Mouse (Mus musculus) embryonic facial prominence, embryonic 10.5 days (tissue): Measurements from ENCODE around the gene Ak1. TPM values are rescaled to one million over a fixed set of nuclear protein-coding genes. Genes with fewer than 3 reads are reported as not detected.
A peak's percentile ranks its signal among the peaks of the same experiment; 100 is the strongest.

ENCODE experiments used
- DNase-seq: peaks from one replicate; pipeline ENCODE4 v3.0.0-alpha.2; 2017; ENCODE audit warnings: low spot score
- H3K27ac ChIP-seq: fragments of 300-500 bp; sonication (generic); replicated peaks from 2 replicates; pipeline ENCODE4 v1.5.1; 2016; ENCODE audit warnings: mild to moderate bottlenecking
- H3K27me3 ChIP-seq: fragments of 300-500 bp; sonication (generic); replicated peaks from 2 replicates; pipeline ENCODE4 v1.6.1; 2016; ENCODE audit warnings: low read depth, mild to moderate bottlenecking; ENCODE audit not compliant: poor library complexity, severe bottlenecking
- H3K36me3 ChIP-seq: fragments of 300-500 bp; sonication (generic); replicated peaks from 2 replicates; pipeline ENCODE4 v1.6.1; 2016; ENCODE audit warnings: mild to moderate bottlenecking, moderate library complexity
- H3K4me1 ChIP-seq: fragments of 300-500 bp; sonication (generic); 2 replicates; pipeline ENCODE4 v1.6.1; 2016
- H3K4me3 ChIP-seq: fragments of 300-500 bp; sonication (generic); 2 replicates; pipeline ENCODE4 v1.5.1; 2016; ENCODE audit warnings: mild to moderate bottlenecking, moderate library complexity
- H3K9me3 ChIP-seq: fragments of 300-500 bp; sonication (generic); 2 replicates; pipeline ENCODE4 v1.6.1; 2016; ENCODE audit warnings: mild to moderate bottlenecking
- WGBS: fragments of 180-500 bp; shearing (Covaris S2); methylation state at CpG from one replicate; pipeline ENCODE4 v1.1.7; 2016; 5-methylcytosine and 5-hydroxymethylcytosine counted together
- polyA plus RNA-seq: library from polyadenylated mRNA; unstranded; fragments of >200 nt; fragmentation: Nextera tagmentation; extraction: Ambion mirVana; gene quantifications from 2 replicates; pipeline ENCODE4 v1.2.1, GENCODE M21; 2016

The Ak1 gene
- polyA plus RNA-seq, 1 experiment from 2014 or later: 20.5 TPM

- Histone ChIP-seq H3K9me3 (no peaks in the 10 kb centered on the region), H3K27ac (peak overlapping the region; percentile 40), H3K27me3 (no peaks in the 10 kb centered on the region), H3K4me1 (peaks cover 69% of the 10 kb centered on the region), H3K4me3 (no peak overlapping the region), H3K36me3 (no peaks in the 10 kb centered on the region; the same call in 1 of the 2 replicates)
- no peak for DNase-seq
- WGBS: 86% methylated on average over 10 of the region's 10 CpGs
Observed at GRCm38 (mm10) chr2:32634277-32635105, 12.9 kb downstream of the Ak1 start.

- H3K27me3 ChIP-seq: no peaks in the 10 kb centered on the region
- no peaks in the 10 kb centered on the region for H3K9me3 ChIP-seq
- no peak for DNase-seq
- H3K4me3 ChIP-seq: no peak overlapping the region
- 77% methylated on average over 7 of the region's 7 CpGs for WGBS
- H3K36me3 ChIP-seq: no peaks in the 10 kb centered on the region; the same call in 1 of the 2 replicates
- peaks cover 54% of the 10 kb centered on the region for H3K4me1 ChIP-seq
- peak overlapping the region; percentile 59 for H3K27ac ChIP-seq
Observed at GRCm38 (mm10) chr2:32636617-32637016, 15.1 kb downstream of the Ak1 start.

- 26% methylated on average over 11 of the region's 11 CpGs for WGBS
- H3K36me3 ChIP-seq: no peaks in the 10 kb centered on the region; the same call in 1 of the 2 replicates
Observed at GRCm38 (mm10) chr2:32637778-32638281, 16.3 kb downstream of the Ak1 start.

GRCm38 (mm10) chr2:32639632-32640031 lies 18.1 kb downstream of the Ak1 start:
- Histone ChIP-seq H3K4me1 (peaks cover 44% of the 10 kb centered on the region), H3K36me3 (no peaks in the 10 kb centered on the region), H3K27ac (no peak overlapping the region), H3K27me3 (no peaks in the 10 kb centered on the region), H3K9me3 (no peaks in the 10 kb centered on the region), H3K4me3 (no peak overlapping the region)
- DNase-seq: no peak
- 78% methylated on average over 1 of the region's 1 CpGs for WGBS

More at GRCm38 (mm10) chr2:32637778-32638281, 16.3 kb downstream of the Ak1 start:
- no peaks in the 10 kb centered on the region for H3K27me3 ChIP-seq
- peak overlapping the region; percentile 83 for H3K27ac ChIP-seq
- H3K4me1 ChIP-seq: peaks cover 47% of the 10 kb centered on the region
- no peak overlapping the region for H3K4me3 ChIP-seq
- DNase-seq: peak; percentile 53
- H3K9me3 ChIP-seq: no peaks in the 10 kb centered on the region

GRCm38 (mm10) chr2:32640550-32641051 lies 19.0 kb downstream of the Ak1 start:
- H3K36me3 ChIP-seq: no peaks in the 10 kb centered on the region
- H3K4me1 ChIP-seq: peaks cover 49% of the 10 kb centered on the region
- H3K4me3 ChIP-seq: no peak overlapping the region
- no peaks in the 10 kb centered on the region for H3K9me3 ChIP-seq
- H3K27me3 ChIP-seq: no peaks in the 10 kb centered on the region
- no peak for DNase-seq
- 62% methylated on average over 6 of the region's 6 CpGs for WGBS
- peak overlapping the region; percentile 65 for H3K27ac ChIP-seq

- no peak overlapping the region for H3K4me3 ChIP-seq
- WGBS: 82% methylated on average over 5 of the region's 5 CpGs
- H3K36me3 ChIP-seq: no peaks in the 10 kb centered on the region
- H3K4me1 ChIP-seq: peaks cover 55% of the 10 kb centered on the region
- DNase-seq: no peak
- no peaks in the 10 kb centered on the region for H3K27me3 ChIP-seq
- H3K27ac ChIP-seq: no peak overlapping the region
- no peaks in the 10 kb centered on the region for H3K9me3 ChIP-seq
Observed at GRCm38 (mm10) chr2:32641810-32642209, 20.3 kb downstream of the Ak1 start.

- Histone ChIP-seq H3K36me3 (no peaks in the 10 kb centered on the region), H3K27me3 (no peaks in the 10 kb centered on the region), H3K9me3 (no peaks in the 10 kb centered on the region), H3K27ac (peak overlapping the region; percentile 59), H3K4me1 (peaks cover 49% of the 10 kb centered on the region), H3K4me3 (no peak overlapping the region)
- DNase-seq: no peak
- WGBS: 74% methylated on average over 7 of the region's 7 CpGs
Observed at GRCm38 (mm10) chr2:32642813-32643212, 21.3 kb downstream of the Ak1 start.

- DNase-seq: no peak
- no peaks in the 10 kb centered on the region for H3K36me3 ChIP-seq
- no peaks in the 10 kb centered on the region for H3K9me3 ChIP-seq
- WGBS: 84% methylated on average over 9 of the region's 9 CpGs
- H3K4me1 ChIP-seq: peaks cover 44% of the 10 kb centered on the region
- no peak overlapping the region for H3K27ac ChIP-seq
- H3K4me3 ChIP-seq: no peak overlapping the region
- no peaks in the 10 kb centered on the region for H3K27me3 ChIP-seq
Observed at GRCm38 (mm10) chr2:32644083-32644482, 22.5 kb downstream of the Ak1 start.

GRCm38 (mm10) chr2:32644799-32645475 lies 23.4 kb downstream of the Ak1 start:
- Histone ChIP-seq H3K27me3 (no peaks in the 10 kb centered on the region), H3K4me1 (peaks cover 44% of the 10 kb centered on the region), H3K9me3 (no peaks in the 10 kb centered on the region), H3K27ac (0 out of 2 replicates have a peak overlapping the region, but pooled peaks have one; percentile 85), H3K4me3 (no peak overlapping the region), H3K36me3 (no peaks in the 10 kb centered on the region)
- no peak for DNase-seq
- WGBS: 86% methylated on average over 8 of the region's 8 CpGs

- DNase-seq: no peak
- H3K4me1 ChIP-seq: peaks cover 41% of the 10 kb centered on the region
- no peaks in the 10 kb centered on the region for H3K9me3 ChIP-seq
- H3K4me3 ChIP-seq: no peak overlapping the region
- no peaks in the 10 kb centered on the region for H3K36me3 ChIP-seq
- WGBS: 71% methylated on average over 3 of the region's 3 CpGs
- H3K27me3 ChIP-seq: no peaks in the 10 kb centered on the region
- peak overlapping the region; percentile 85 for H3K27ac ChIP-seq
Observed at GRCm38 (mm10) chr2:32645647-32646046, 24.1 kb downstream of the Ak1 start.

GRCm38 (mm10) chr2:32646379-32647056 lies 25.0 kb downstream of the Ak1 start, which contains the start of gene Eng:
Gene Eng, plus strand, starts transcription at chr2:32646595.
- no peak for DNase-seq
- Histone ChIP-seq H3K9me3 (no peaks in the 10 kb centered on the region), H3K27ac (peak within 1 kb of the TSS; percentile 85), H3K27me3 (no peaks in the 10 kb centered on the region), H3K36me3 (no peaks in the 10 kb centered on the region), H3K4me3 (peak within 1 kb of the TSS; percentile 46), H3K4me1 (peaks cover 45% of the 10 kb centered on the region)
- 55% methylated on average over 31 of the region's 31 CpGs for WGBS

GRCm38 (mm10) chr2:32647366-32647765 lies 25.8 kb downstream of the Ak1 start:
- Histone ChIP-seq H3K27ac (peak overlapping the region; percentile 66), H3K27me3 (no peaks in the 10 kb centered on the region), H3K4me1 (peaks cover 44% of the 10 kb centered on the region), H3K9me3 (no peaks in the 10 kb centered on the region), H3K4me3 (peak overlapping the region; percentile 46), H3K36me3 (no peaks in the 10 kb centered on the region)
- 90% methylated on average over 7 of the region's 7 CpGs for WGBS
- DNase-seq: no peak
